Mouse (Mus musculus) monocyte, adult 5-6 weeks (primary cell): ENCODE measurements at regions not wholly inside any gene's neighbourhood (a gene's known extent, or its start where the extent isn't known, plus 50 kb on each side); places are given as distances from the start of the nearest gene placed in this dataset.
A peak's percentile ranks its signal among the peaks of the same experiment; 100 is the strongest.
"Not testable (repeated sequence)": the region's sequence is repeated elsewhere in the genome, so short reads cannot be mapped to it uniquely, and the experiment has no call there.

ENCODE experiments used
- ATAC-seq: fragments of 153-309, 156-312 bp; replicated peaks from 2 replicates; pipeline ENCODE4 v1.8.0; 2017; ENCODE audit warnings: mild to moderate bottlenecking; ENCODE audit not compliant: low TSS enrichment, insufficient number of reproducible peaks, severe bottlenecking, poor library complexity, low FRiP score

DNA sequence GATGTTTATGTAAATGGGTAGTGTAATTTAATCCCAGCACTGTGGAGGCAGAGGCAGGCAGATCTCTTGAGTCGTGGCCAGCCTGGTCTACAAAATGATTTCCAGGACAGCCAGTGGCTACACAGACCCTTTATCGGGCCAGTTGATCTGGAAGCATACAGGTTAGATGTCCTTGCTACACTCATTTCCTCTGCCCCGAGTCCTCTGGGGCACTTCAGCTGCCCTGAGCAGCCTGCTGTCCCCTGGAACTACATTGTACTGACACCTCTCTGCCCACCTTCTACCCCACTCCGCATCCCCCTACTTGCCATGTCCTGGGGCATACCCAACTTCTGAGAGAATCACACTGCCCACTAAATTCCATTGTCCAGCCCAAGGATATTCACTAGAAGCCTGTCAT is 60.6 kb upstream of the Helt start:
- ATAC-seq, result no peak

DNA sequence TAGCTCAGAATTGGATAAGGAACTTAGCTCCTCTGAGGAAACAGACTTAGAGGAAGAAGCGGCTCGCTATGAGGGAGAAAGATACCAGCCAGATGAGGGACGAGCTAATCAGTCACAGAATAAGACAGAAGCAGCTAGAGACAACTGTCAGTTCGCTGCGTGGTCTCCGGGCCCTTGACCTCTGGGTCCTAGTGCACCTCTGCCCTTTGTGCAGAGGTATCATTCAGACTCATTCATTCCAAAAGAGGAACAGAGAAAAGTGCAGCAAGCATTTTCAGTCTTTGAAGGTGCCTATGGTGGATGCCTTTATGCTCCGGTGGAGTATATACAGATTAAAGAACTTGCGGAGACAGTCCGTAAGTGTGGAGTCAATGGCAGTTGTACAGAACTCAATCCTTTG is 63.5 kb upstream of the Helt start:
- not testable (repeated sequence) for ATAC-seq

DNA sequence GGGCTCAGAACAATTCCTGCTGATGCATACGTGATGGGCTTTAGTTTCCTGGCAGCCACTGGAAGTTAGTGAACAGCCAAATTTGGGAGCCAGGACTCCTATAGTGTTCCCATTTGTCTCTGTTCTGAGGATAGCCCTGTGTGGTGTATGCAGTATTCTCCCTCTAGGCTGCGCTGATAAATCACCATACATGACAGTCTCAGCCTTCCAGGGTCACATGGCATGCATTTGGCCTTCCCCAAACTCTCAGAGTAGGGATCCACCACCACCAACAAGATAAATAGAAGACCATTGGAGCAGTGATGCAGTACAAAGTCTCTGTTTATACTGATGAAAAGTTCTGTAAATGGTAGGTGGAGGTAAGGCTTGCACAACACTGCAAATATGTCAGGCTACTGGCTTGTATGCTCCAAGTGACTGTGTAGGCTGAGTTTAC is 68.4 kb upstream of the Helt start:
- no peak for ATAC-seq

DNA sequence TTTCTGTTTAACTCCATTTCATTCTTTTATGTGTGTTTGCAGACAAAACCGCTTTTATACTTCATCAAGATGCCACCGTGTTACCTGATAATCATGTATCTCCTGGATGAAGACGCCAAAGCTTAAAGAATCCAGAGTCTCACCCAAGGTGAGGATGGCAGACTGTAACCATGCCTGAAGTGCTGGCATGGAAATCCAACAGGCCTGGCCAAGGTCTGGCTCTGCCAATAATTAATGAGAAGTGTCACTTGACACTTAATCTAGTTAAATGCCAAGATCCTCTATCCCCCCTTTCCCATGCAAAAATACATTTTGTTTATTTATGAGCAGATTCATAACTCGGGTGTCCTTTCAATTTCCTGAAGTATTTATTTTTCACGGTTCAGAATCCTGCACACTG is 71.2 kb upstream of the Helt start:
- no peak for ATAC-seq

GRCm38 (mm10) chr8:46367125-46367524 is 72.7 kb upstream of the Helt start:
- ATAC-seq, result no peak

DNA sequence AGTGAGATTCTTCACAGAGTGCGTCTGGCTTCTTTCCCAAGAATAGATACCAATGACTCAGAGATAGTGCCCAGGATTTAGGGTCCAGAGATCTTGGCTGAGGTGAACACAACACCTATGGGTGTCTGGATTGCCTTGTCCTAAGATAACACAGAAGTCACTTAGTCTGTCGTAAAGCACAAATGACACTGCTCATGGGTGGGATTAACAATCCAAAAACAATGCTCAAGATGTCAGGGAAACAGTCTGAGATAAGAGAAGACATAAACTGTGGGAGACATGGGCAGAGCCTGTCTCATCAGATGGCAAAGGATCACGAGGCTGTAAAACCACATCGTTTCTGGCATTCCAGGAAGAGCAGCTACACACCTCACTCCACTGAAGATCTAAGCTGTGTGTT is 79.6 kb upstream of the Helt start:
- ATAC-seq, result no peak

- ATAC-seq, result no peak
Measured at GRCm38 (mm10) chr8:46375986-46376385, 81.5 kb upstream of the Helt start.

DNA sequence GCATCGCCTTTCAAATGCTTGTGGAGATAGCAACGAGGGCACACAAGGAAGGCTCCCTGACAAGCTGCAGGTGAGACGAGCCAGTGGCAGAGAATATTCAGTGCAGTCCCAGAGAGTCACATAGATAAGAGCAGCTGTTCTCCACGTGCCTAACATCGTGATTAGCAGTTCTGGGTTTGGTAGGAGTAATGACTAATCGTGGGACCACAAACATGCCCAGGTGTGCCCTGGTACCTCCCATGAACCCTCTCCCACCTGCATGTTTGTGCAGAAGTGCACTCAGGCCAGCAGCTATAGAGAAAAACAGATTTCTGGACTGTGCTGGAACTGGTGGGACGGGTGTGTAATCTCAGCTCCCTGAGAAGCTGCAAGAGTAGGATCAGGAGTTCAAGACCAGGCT is 85.9 kb upstream of the Acsl1 start:
- no peak for ATAC-seq

DNA sequence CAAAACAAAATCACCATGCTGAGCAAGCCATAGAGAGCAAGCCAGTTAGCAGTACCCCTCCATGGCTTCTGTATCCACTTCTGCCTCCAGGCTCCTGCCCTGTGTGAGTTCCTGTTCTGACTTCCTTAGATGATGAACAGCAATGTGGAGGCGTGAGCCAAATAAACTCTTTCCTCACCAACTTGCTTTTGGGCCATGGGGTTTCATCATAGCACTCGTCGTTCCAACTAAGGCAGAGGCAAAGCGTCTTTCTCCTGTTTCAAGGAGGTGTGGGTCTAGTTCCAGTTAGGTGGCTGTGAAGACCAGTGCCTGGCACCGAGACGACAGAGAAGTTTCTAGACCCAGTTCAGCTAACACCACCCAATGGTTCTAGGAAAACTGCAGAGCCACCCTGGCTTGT is 85.0 kb upstream of the Acsl1 start:
- no peak for ATAC-seq

DNA sequence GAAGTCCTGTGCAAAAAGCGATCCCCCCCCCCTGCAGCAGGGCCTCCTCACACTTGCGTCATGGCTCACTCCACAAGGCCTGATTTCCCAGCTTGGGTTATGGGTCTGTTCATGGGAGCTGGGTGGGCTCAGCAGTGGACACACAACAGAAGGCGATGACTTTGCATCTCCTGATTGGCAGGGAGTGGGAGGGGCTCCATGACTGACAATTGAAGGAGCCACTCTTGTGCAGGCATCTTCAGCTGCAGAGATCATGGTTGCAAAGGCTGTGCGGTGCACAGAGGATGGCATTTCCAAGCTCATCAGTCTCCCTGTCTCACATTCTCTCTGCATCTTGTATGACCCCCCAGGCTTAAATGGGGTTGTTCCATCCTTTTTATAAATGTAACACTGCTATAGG is 84.3 kb upstream of the Acsl1 start:
- no peak for ATAC-seq

DNA sequence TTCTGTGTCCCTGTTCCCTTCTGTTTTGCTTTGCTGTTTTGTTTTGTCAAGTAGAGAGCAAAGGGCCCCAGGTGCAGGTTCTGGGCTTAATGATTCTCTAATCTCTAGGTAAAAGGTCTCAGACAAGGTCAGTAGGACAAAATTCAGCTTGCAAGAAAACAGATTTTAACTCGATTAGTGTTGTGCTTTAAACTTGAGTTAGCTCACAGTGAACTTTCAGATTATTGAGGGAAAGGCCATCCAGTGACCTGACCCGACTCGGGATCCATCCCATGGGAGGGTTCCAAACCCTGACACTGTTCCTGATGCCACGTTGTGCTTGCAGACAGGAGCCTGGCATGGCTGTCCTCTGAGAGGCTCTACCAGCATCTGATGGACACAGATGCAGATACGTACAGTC is 83.8 kb upstream of the Acsl1 start:
- no peak for ATAC-seq

- no peak for ATAC-seq
Measured at GRCm38 (mm10) chr8:46388421-46388820, 82.4 kb upstream of the Acsl1 start.

DNA sequence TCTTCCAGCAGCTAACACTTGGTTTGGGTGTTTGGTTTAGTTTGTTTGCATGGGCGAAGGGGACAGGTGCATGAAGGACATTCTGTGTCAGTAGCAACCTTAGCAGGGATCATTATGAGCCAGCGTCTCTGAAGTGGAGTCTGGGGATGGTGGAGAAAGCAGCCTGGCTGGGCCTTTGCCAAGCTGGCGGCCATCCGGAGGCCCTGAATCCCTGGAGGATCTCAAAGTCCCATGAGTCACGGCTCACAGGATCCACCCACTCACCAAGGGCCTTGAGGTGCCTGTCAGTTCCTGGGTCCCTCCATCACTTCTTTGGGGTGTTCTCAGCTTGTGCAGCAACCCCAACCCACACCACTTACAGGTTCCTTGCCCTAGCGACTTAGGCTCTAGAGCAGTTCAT is 80.4 kb upstream of the Acsl1 start:
- no peak for ATAC-seq

GRCm38 (mm10) chr8:46391678-46392077 is 79.2 kb upstream of the Acsl1 start:
- ATAC-seq, result no peak

GRCm38 (mm10) chr8:46393296-46393695 is 77.5 kb upstream of the Acsl1 start:
- no peak for ATAC-seq

DNA sequence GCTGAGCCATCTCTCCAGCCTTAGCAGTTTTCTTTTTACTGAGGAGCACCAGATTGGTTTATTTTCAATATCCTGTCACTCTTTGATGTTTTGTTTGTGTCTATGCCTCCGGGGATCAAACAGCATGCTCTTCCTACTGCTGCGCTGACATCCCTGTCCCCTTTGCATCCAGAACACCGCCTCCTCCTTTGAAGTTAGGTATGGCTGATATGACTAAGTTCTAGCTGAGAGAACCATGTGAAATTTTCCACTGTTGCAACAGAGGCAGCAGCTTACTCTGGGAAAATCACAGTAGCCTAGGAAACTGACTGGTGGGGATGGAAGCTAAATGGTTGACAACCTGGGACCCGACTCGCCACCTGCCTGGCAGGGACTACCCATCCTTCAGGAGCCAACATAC is 76.1 kb upstream of the Acsl1 start:
- ATAC-seq, result no peak

DNA sequence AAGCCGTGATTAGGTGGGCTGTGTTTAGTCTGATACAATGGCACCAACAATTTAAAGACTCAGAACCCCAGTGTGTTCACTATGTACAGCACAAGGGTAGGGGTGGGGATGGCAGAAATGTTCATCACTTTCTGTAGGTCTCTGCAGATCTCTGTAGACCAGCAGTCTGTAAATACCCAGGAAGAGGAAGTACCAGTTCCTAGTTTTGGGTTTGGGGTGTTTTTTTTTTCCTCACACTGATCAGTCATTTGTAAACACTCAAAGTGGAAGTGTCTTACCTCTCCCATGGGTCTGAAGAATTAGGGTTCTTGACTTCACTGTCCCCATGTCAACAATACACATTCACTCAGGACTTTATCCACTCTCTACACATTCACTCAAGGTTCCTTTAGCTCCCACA is 75.5 kb upstream of the Acsl1 start:
- peak; percentile 50 for ATAC-seq

- ATAC-seq, result no peak
Measured at GRCm38 (mm10) chr8:46397081-46397480, 73.8 kb upstream of the Acsl1 start.

- no peak for ATAC-seq
Measured at GRCm38 (mm10) chr8:46397777-46398176, 73.1 kb upstream of the Acsl1 start.

- ATAC-seq, result no peak
Measured at GRCm38 (mm10) chr8:46400595-46400994, 70.2 kb upstream of the Acsl1 start.

GRCm38 (mm10) chr8:46403877-46404560 is 66.8 kb upstream of the Acsl1 start:
- no peak for ATAC-seq
